Mouse (Mus musculus): ENCODE results near the gene B3galt1. TPM values are rescaled to one million over a fixed set of nuclear protein-coding genes. Genes with fewer than 3 reads are reported as not detected.

B3galt1 gene
- polyA plus RNA-seq, 1 experiment from 2014 or later: 7.4 TPM

DNA sequence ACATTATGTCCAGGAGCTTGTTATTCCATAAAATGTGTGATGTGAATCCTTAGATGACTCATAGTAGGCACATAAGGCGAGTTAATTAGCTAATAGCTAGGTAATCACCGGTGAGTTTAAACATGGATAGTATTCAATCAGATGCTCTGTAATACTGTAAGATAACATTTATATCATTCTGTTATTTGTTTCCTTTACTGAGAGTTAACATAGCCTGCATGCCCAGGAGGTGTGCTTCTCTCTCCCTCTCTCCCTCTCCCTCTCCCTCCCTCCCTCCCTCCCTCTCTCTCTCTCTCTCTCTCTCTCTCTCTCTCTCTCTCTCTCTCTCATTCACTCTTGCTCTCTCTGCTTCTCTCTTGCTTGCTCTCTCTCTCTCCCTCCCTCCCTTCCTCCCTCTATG is 292.7 kb downstream of the B3galt1 start:
- no peak overlapping the region for H3K4me2 ChIP-seq
- ATAC-seq (ENCODE audit: insufficient number of reproducible peaks, low FRiP score): no peak
- H3K4me1 ChIP-seq (replicated peaks): no peaks in the 10 kb centered on the region
- no peak overlapping the region for H3K9ac ChIP-seq
- no peak overlapping the region for H3K27ac ChIP-seq (ENCODE audit: poor library complexity, severe bottlenecking)
- H3K36me3 ChIP-seq: no peaks in the 10 kb centered on the region
- H3K4me3 ChIP-seq: no peak overlapping the region
- WGBS: 74% methylated on average over 2 of the region's 2 CpGs
- H3K27me3 ChIP-seq (replicated peaks): no peaks in the 10 kb centered on the region
- no peaks in the 10 kb centered on the region for H3K9me3 ChIP-seq (replicated peaks)

DNA sequence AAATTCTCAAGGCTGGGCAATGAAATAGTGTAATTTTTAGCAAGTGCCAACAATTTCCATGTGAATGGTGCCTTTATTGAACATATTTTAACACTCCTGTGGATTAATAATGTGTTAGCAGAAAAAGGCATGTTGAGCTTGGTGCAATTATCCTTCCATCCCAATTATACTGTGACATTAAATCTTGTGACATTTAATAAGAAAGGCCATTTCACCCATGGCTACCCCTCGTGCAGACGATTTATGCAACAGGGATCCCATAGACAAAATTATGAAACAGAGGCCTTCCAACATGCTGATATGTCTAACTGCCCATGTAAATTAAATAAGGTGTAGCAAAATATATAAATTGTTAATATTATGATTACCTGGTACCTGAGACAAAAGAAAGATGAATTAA is 293.3 kb downstream of the B3galt1 start:
- no peak overlapping the region for H3K4me3 ChIP-seq
- no peak overlapping the region for H3K27ac ChIP-seq (ENCODE audit: poor library complexity, severe bottlenecking)
- no peak overlapping the region for H3K9ac ChIP-seq
- H3K27me3 ChIP-seq (replicated peaks): no peaks in the 10 kb centered on the region
- no peak for ATAC-seq (ENCODE audit: insufficient number of reproducible peaks, low FRiP score)
- H3K4me1 ChIP-seq (replicated peaks): no peaks in the 10 kb centered on the region
- WGBS: 88% methylated on average over 2 of the region's 2 CpGs
- no peaks in the 10 kb centered on the region for H3K9me3 ChIP-seq (replicated peaks)
- no peak overlapping the region for H3K4me2 ChIP-seq
- H3K36me3 ChIP-seq: no peaks in the 10 kb centered on the region

DNA sequence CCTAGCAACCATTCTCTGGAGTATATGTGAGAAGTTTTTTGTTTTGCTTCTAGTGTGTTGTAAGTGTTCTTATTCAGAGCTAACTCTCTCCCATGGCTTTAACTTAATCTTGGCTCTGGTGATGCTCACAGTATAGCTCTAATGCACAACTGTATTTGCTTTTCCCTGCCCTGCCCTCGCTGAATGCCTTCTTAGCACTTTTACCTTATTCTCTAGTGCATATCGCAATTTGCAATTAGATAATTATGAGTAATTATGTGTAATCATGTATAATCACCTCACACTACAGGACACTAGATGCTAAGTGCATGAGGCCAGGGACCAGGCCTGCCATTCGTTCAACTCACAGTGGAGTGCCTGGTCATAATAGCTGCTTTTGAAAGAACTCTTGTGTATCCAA is 307.7 kb downstream of the B3galt1 start:
- Histone ChIP-seq H3K9ac (no peak overlapping the region), H3K36me3 (no peaks in the 10 kb centered on the region), H3K4me3 (no peak overlapping the region), H3K27ac (ENCODE audit: poor library complexity, severe bottlenecking) (no peak overlapping the region), H3K4me2 (no peak overlapping the region), H3K9me3 (replicated peaks) (no peaks in the 10 kb centered on the region), H3K27me3 (replicated peaks) (no peaks in the 10 kb centered on the region), H3K4me1 (replicated peaks) (no peaks in the 10 kb centered on the region)
- ATAC-seq (ENCODE audit: insufficient number of reproducible peaks, low FRiP score): no peak
- WGBS: 71% methylated on average over 3 of the region's 3 CpGs

DNA sequence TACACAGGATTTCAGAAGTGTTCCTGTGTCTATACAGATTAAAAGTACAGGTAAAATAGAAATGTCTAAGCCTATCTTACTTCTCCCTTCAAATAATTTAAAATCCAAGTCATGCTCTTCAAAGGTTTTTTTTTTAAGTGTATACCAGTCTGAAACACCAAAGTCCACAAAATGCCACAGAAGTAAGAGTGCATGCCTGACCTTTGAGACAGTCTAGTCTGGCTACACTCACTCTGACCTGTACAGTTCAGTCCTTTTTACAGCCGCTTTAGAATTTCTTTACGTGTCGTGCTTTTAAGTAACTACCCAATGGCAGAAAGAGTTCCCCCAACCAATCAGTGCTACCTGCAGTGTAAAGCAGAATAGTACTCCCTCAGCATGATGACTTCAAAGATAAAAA is 314.2 kb downstream of the B3galt1 start:
- 86% methylated on average over 3 of the region's 3 CpGs for WGBS
- H3K4me2 ChIP-seq: no peak overlapping the region

DNA sequence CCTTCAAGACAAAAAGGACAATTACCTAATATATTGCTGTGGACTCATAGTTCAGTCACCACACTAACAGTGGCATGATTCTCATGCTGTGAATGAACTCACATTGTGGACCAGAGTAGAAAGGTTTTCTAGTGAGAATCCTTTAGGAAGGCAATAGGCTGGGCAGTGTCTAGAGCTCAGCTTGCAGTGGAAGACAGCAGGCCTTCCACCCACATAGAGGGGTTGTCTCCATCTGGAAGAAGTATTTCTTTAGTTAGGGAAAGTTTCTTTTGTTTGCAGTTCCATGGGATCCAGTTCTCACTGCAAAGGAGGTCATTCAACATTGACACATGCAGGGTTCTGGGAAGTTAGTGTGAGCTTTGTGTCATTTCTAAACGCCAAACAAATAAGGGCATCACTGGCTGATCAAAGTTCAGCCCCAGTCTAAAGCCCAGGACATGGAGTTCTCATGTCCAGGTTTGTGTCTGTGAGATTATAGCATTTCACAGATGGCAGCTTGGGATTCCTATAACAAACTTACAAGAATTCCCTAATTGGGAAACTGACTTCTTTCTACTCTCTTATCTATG is 316.1 kb downstream of the B3galt1 start:
- H3K4me3 ChIP-seq: no peak overlapping the region
- no peak overlapping the region for H3K4me2 ChIP-seq
- H3K27ac ChIP-seq (ENCODE audit: poor library complexity, severe bottlenecking): no peak overlapping the region
- H3K4me1 ChIP-seq (replicated peaks): no peaks in the 10 kb centered on the region
- WGBS: 81% methylated on average over 1 of the region's 1 CpGs
- no peaks in the 10 kb centered on the region for H3K36me3 ChIP-seq
- no peak for ATAC-seq (ENCODE audit: insufficient number of reproducible peaks, low FRiP score)
- H3K27me3 ChIP-seq (replicated peaks): no peaks in the 10 kb centered on the region
- H3K9me3 ChIP-seq (replicated peaks): no peaks in the 10 kb centered on the region
- H3K9ac ChIP-seq: no peak overlapping the region

More for the DNA sequence above, 314.2 kb downstream of the B3galt1 start:
- Histone ChIP-seq H3K27ac (ENCODE audit: poor library complexity, severe bottlenecking) (no peak overlapping the region), H3K4me3 (no peak overlapping the region), H3K9me3 (replicated peaks) (no peaks in the 10 kb centered on the region), H3K9ac (no peak overlapping the region), H3K4me1 (replicated peaks) (no peaks in the 10 kb centered on the region), H3K36me3 (no peaks in the 10 kb centered on the region), H3K27me3 (replicated peaks) (no peaks in the 10 kb centered on the region)
- ATAC-seq (ENCODE audit: insufficient number of reproducible peaks, low FRiP score): no peak

DNA sequence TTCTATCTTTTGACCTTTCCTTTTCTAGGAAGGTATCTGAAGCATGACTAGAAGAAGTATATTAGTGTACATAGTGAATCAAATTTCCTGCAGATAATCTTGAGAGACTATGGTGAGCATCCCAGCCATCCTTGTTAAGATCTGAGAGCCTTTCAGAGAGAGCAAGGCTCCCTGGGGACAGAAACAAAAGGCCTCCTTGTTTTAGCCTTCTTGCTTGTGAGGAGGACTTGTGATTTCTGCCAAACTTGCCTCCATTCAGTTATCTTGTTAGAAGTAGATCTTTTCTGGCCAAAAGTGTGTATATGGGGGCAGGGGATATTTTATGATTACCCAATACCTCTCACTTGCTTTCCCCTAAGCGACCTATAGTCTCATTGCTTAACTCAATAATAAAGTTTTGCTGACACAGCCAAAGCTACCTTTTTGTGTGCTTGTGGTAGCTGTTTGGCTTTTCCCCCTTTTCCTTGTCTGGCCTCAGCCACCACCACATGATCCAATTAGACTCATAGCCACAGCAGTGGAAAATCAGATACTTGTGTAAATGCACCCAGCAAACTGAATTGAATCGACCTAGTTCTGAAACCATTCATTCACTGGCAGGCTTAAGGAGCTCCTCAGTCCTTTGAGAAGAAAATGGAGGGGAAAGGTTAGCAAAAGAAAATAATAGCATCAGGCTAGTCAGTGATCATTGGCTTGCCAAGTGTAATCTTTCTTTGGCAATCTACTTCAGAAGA is 332.5 kb downstream of the B3galt1 start:
- Histone ChIP-seq H3K27ac (ENCODE audit: poor library complexity, severe bottlenecking) (no peak overlapping the region), H3K9me3 (replicated peaks) (no peaks in the 10 kb centered on the region), H3K9ac (no peak overlapping the region), H3K4me2 (no peak overlapping the region), H3K4me1 (replicated peaks) (peaks cover 13% of the 10 kb centered on the region; the same call in 1 of the 2 replicates), H3K27me3 (replicated peaks) (no peaks in the 10 kb centered on the region), H3K4me3 (no peak overlapping the region), H3K36me3 (no peaks in the 10 kb centered on the region)
- 65% methylated on average over 2 of the region's 2 CpGs for WGBS
- ATAC-seq (ENCODE audit: insufficient number of reproducible peaks, low FRiP score): no peak

DNA sequence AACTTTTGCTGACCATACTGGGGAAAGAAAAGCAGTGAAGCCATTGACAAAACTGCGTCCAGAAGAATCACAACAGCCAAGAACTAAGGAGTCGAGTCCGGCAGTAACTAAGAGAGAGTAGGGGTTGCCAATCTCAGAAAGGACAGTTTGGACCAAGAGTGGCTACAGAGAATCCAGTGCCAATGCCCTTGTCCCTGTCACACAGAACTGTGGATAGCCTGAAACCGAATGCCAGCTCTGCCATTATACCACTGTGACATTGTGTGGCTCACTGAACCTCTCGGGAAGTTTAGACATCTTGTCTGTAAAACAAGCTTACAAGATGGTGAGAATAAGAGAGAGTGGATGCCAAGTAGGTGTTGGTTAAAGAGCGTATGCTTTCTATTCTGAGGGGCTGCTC is 335.9 kb downstream of the B3galt1 start:
- Histone ChIP-seq H3K9me3 (replicated peaks) (no peaks in the 10 kb centered on the region), H3K27ac (ENCODE audit: poor library complexity, severe bottlenecking) (no peak overlapping the region), H3K4me2 (no peak overlapping the region), H3K4me3 (no peak overlapping the region), H3K4me1 (replicated peaks) (peaks cover 13% of the 10 kb centered on the region; the same call in 1 of the 2 replicates), H3K27me3 (replicated peaks) (no peaks in the 10 kb centered on the region), H3K36me3 (no peaks in the 10 kb centered on the region), H3K9ac (no peak overlapping the region)
- no peak for ATAC-seq (ENCODE audit: insufficient number of reproducible peaks, low FRiP score)
- WGBS: 80% methylated on average over 6 of the region's 6 CpGs

DNA sequence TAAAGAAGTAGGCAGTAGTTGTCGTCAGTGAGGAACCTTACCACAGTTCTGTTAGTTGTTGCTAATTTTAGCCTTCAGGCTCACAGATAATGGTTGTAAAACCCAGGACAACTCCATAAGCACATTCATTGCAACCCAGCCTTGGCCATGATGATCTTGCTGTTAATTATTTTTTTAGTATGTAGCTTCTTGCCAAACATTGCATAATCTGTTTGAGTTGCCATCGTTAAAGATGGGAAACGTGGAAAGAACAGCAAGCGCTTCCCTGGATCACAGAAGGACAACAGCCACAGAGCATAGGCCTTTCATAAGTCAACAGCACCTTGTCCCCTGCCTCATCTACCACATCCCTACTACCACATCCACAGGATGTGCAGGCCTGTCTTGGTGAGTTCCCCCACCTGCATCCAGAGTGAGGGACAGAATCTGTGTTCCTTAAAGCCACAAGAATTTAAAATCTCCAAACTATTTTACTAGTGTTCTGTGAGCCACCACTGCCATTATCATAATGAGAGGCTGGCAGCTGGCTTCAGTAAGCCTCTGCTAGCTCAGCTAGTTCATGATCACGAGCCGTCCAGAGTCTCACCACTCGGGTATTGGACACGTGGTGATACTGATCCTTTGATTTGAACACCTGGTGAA is 337.1 kb downstream of the B3galt1 start:
- ATAC-seq (ENCODE audit: insufficient number of reproducible peaks, low FRiP score): no peak
- 76% methylated on average over 8 of the region's 8 CpGs for WGBS
- H3K36me3 ChIP-seq: no peaks in the 10 kb centered on the region

DNA sequence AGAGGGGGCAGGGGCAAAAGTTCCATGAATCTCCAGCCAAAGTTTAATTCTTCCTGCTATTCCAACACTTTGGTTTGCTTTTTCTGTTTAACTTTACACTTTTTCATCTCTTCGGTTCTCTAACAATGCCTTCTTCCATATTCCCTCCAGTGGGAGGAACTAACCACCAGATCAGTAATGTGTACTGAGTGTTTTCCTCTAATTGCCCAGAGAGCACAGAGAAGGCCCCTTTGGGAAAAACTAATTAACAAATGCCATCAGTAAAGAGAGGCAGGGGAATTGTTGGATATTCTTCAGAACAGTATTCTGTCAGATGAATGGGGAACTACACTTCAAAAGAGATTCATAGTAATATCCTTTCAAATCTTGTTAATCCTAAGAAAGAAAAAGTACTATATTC is 338.1 kb downstream of the B3galt1 start:
- H3K27me3 ChIP-seq (replicated peaks): no peaks in the 10 kb centered on the region
- no peaks in the 10 kb centered on the region for H3K36me3 ChIP-seq
- H3K9ac ChIP-seq: no peak overlapping the region
- H3K4me2 ChIP-seq: no peak overlapping the region
- H3K27ac ChIP-seq (ENCODE audit: poor library complexity, severe bottlenecking): no peak overlapping the region
- H3K4me1 ChIP-seq (replicated peaks): peaks cover 13% of the 10 kb centered on the region; the same call in 1 of the 2 replicates
- ATAC-seq (ENCODE audit: insufficient number of reproducible peaks, low FRiP score): no peak
- no peaks in the 10 kb centered on the region for H3K9me3 ChIP-seq (replicated peaks)
- WGBS: 84% methylated on average over 1 of the region's 1 CpGs
- no peak overlapping the region for H3K4me3 ChIP-seq

More for the DNA sequence above, 337.1 kb downstream of the B3galt1 start:
- Histone ChIP-seq H3K4me2 (no peak overlapping the region), H3K27ac (ENCODE audit: poor library complexity, severe bottlenecking) (no peak overlapping the region), H3K9ac (no peak overlapping the region), H3K4me3 (no peak overlapping the region), H3K4me1 (replicated peaks) (peaks cover 13% of the 10 kb centered on the region; the same call in 1 of the 2 replicates), H3K9me3 (replicated peaks) (no peaks in the 10 kb centered on the region), H3K27me3 (replicated peaks) (no peaks in the 10 kb centered on the region)

DNA sequence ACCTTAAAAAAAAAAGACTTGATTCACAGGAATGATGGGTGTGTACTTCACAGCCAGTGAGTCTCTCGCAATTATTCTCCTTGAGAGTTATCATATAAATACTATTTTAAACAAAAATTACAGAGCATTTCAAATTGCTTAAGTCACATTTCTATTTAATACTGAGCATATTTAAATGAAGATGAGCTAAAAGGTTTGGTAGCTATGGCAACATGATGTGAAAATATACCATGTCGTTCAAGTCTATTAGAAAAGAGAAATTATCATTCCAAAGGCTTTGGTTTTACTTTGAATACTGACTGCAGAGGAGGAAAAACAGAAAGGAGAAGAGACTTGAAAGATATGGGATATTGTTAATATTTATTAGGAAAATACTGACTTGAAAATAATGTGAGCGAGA is 366.3 kb downstream of the B3galt1 start:
- Histone ChIP-seq H3K9me3 (replicated peaks) (no peaks in the 10 kb centered on the region), H3K27me3 (replicated peaks) (no peaks in the 10 kb centered on the region), H3K4me3 (no peak overlapping the region), H3K9ac (no peak overlapping the region), H3K4me1 (replicated peaks) (no peaks in the 10 kb centered on the region), H3K36me3 (no peaks in the 10 kb centered on the region), H3K27ac (ENCODE audit: poor library complexity, severe bottlenecking) (no peak overlapping the region), H3K4me2 (no peak overlapping the region)
- ATAC-seq (ENCODE audit: insufficient number of reproducible peaks, low FRiP score): no peak
- WGBS: 85% methylated on average over 3 of the region's 3 CpGs

DNA sequence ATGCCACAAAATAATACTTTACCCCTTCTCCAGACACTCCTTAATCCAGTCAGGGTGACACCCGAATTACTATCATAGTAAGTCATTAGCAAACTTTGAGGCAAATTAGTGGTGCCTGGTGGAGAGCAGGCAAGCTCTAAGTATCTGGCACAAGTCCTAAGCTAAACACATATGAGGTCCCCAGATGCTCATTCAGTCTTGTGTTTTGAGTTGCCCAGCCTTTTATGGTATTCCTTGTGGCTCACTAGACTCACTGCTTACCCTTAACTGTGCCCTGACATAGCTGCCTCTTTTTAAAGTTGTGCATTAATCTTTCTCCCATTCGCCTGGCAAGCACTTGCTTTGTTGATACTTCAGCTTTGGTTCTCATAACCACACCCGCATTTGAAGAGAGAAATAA is 382.7 kb downstream of the B3galt1 start:
- Histone ChIP-seq H3K4me2 (no peak overlapping the region), H3K4me3 (no peak overlapping the region), H3K36me3 (no peaks in the 10 kb centered on the region), H3K27ac (ENCODE audit: poor library complexity, severe bottlenecking) (no peak overlapping the region), H3K4me1 (replicated peaks) (no peaks in the 10 kb centered on the region), H3K27me3 (replicated peaks) (no peaks in the 10 kb centered on the region), H3K9ac (no peak overlapping the region), H3K9me3 (replicated peaks) (no peaks in the 10 kb centered on the region)
- WGBS: 68% methylated on average over 3 of the region's 3 CpGs
- ATAC-seq (ENCODE audit: insufficient number of reproducible peaks, low FRiP score): no peak

Data from heart, embryonic 12.5 days (tissue).